Mouse (Mus musculus): ENCODE data around the gene Spdye4a.

DNA sequence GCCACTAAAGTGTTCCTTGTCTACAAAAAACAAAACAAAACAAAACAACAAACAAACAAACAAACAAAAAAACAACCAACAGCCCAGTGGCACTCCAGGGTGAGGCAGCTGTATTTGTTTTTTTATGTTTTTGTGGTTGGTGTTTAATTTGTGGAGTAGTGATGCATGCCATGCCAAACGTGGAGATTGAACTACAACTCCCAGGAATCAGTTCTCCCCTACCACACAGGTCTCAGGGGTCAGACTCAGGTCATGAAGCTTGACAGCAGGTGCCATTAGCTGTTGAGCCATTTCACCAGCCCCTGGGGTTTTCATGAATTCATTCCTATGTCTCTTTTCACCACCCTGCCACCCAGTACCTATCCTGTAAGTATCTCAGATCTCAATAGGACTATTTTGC lies 38.7 kb upstream of the Spdye4a start:
- TF ChIP-seq POLR2A (IDR thresholded peaks at IDR 0.05; ENCODE audit: borderline replicate concordance, extremely low read depth, low read depth, low read length) (no peak), CTCF (IDR thresholded peaks at IDR 0.05; ENCODE audit: insufficient read depth, low read length) (no peak)
